Mouse (Mus musculus) lung, postnatal 0 days (tissue): ENCODE results near the gene Rnf19b. TPM values are rescaled to one million over a fixed set of nuclear protein-coding genes. Genes with fewer than 3 reads are reported as not detected.
A peak's percentile ranks its signal among the peaks of the same experiment; 100 is the strongest.

ENCODE experiments used
- ATAC-seq: fragments of 200-750 bp; cut with Nextera tagmentation; 2 replicates; pipeline ENCODE4 v1.8.0; 2017; ENCODE audit warnings: moderate library complexity
- DNase-seq: peaks from one replicate; pipeline ENCODE4 v3.0.0-alpha.2; 2016; ENCODE audit warnings: low spot score
- H3K27ac ChIP-seq: fragments of 300-500 bp; sonication (generic); 2 replicates; pipeline ENCODE4 v1.5.1; 2014; ENCODE audit warnings: antibody characterized with exemption, mild to moderate bottlenecking, low read length, mixed read lengths
- H3K27me3 ChIP-seq: fragments of 300-500 bp; sonication (generic); replicated peaks from 2 replicates; pipeline ENCODE4 v1.6.1; 2014; ENCODE audit warnings: low read length, mixed read lengths; ENCODE audit not compliant: insufficient read depth
- H3K36me3 ChIP-seq: fragments of 300-500 bp; sonication (generic); 2 replicates; pipeline ENCODE4 v1.6.1; 2014; ENCODE audit warnings: low read length, mixed read lengths; ENCODE audit not compliant: insufficient read depth
- H3K4me1 ChIP-seq: fragments of 300-500 bp; sonication (generic); 2 replicates; pipeline ENCODE4 v1.6.1; 2014; ENCODE audit warnings: antibody characterized with exemption, low read depth, low read length, mixed read lengths; ENCODE audit not compliant: insufficient read depth
- H3K4me2 ChIP-seq: fragments of 300-500 bp; sonication (generic); replicated peaks from 2 replicates; pipeline ENCODE4 v1.6.1; 2014; ENCODE audit warnings: low read depth, mild to moderate bottlenecking, low read length, moderate library complexity, mixed read lengths
- H3K4me3 ChIP-seq: fragments of 300-500 bp; sonication (generic); 2 replicates; pipeline ENCODE4 v1.5.1; 2014; ENCODE audit warnings: low read depth, low read length
- H3K9ac ChIP-seq: fragments of 300-500 bp; sonication (generic); replicated peaks from 2 replicates; pipeline ENCODE4 v1.6.1; 2014; ENCODE audit warnings: low read depth, mild to moderate bottlenecking
- H3K9me3 ChIP-seq: fragments of 300-500 bp; sonication (generic); 2 replicates; pipeline ENCODE4 v1.6.1; 2016; ENCODE audit warnings: low read length, mixed read lengths
- CTCF ChIP-seq: IDR thresholded peaks from 2 replicates; pipeline ENCODE4 v1.5.1; 2016; ENCODE audit warnings: antibody characterized with exemption, mild to moderate bottlenecking
- EP300 ChIP-seq: IDR thresholded peaks from 2 replicates; pipeline ENCODE4 v1.6.1; 2016; ENCODE audit warnings: antibody characterized with exemption, mild to moderate bottlenecking, control low read depth
- WGBS: fragments of 180-500 bp; shearing (Covaris S2); extraction: QIAGEN DNeasy Blood & Tissue Kit; methylation state at CpG from one replicate; pipeline ENCODE4 v1.1.7; 2014; 5-methylcytosine and 5-hydroxymethylcytosine counted together
- polyA plus RNA-seq: library from polyadenylated mRNA; unstranded; fragments of >200 nt; fragmentation: Nextera tagmentation; extraction: Ambion mirVana; gene quantifications from 2 replicates; pipeline ENCODE4 v1.2.1, GENCODE M21; 2015

Gene Rnf19b
- polyA plus RNA-seq, 1 experiment from 2014 or later: 10.9 TPM

GRCm38 (mm10) chr4:129125736-129126451 lies 67.8 kb downstream of the Rnf19b start:
- peak; percentile 79 for ATAC-seq
- peak; percentile 84 for DNase-seq
- Histone ChIP-seq H3K9me3 (no peaks in the 10 kb centered on the region), H3K4me1 (peaks cover 10% of the 10 kb centered on the region; the same call in 1 of the 2 replicates), H3K4me2 (no peak overlapping the region), H3K9ac (no peak overlapping the region), H3K36me3 (no peaks in the 10 kb centered on the region), H3K27ac (no peak overlapping the region), H3K27me3 (peaks cover 15% of the 10 kb centered on the region), H3K4me3 (peak overlapping the region; percentile 17; the same call in 1 of the 2 replicates)
- WGBS: 8% methylated on average over 19 of the region's 19 CpGs
- TF ChIP-seq CTCF (no peak), EP300 (0 out of 2 replicates have a peak, but pooled peaks have one; percentile 34)

GRCm38 (mm10) chr4:129128582-129129338 lies 70.7 kb downstream of the Rnf19b start:
- no peaks in the 10 kb centered on the region for H3K36me3 ChIP-seq
- 40% methylated on average over 13 of the region's 13 CpGs for WGBS
- no peaks in the 10 kb centered on the region for H3K9me3 ChIP-seq
- H3K27ac ChIP-seq: no peak overlapping the region
- ATAC-seq (no peak), DNase-seq (no peak)
- H3K27me3 ChIP-seq: no peaks in the 10 kb centered on the region
- H3K9ac ChIP-seq: no peak overlapping the region
- TF ChIP-seq CTCF (no peak), EP300 (no peak)
- no peak overlapping the region for H3K4me2 ChIP-seq
- peaks cover 8% of the 10 kb centered on the region; the same call in 1 of the 2 replicates for H3K4me1 ChIP-seq
- no peak overlapping the region for H3K4me3 ChIP-seq

- no peaks in the 10 kb centered on the region for H3K27me3 ChIP-seq
- H3K9ac ChIP-seq: no peak overlapping the region
- H3K4me2 ChIP-seq: no peak overlapping the region
- no peak overlapping the region for H3K4me3 ChIP-seq
- peaks cover 8% of the 10 kb centered on the region; the same call in 1 of the 2 replicates for H3K4me1 ChIP-seq
- ATAC-seq: no peak
- no peaks in the 10 kb centered on the region for H3K9me3 ChIP-seq
- no peaks in the 10 kb centered on the region for H3K36me3 ChIP-seq
- WGBS: 30% methylated on average over 9 of the region's 9 CpGs
- no peak overlapping the region for H3K27ac ChIP-seq
- DNase-seq: no peak
- TF ChIP-seq EP300 (no peak), CTCF (no peak)
Measured at GRCm38 (mm10) chr4:129129387-129129786, 71.3 kb downstream of the Rnf19b start.

GRCm38 (mm10) chr4:129130149-129130548 lies 72.1 kb downstream of the Rnf19b start:
- WGBS: 2% methylated on average over 8 of the region's 8 CpGs
- Histone ChIP-seq H3K4me3 (no peak overlapping the region), H3K27ac (no peak overlapping the region), H3K9me3 (no peaks in the 10 kb centered on the region), H3K9ac (no peak overlapping the region), H3K4me2 (peak overlapping the region; percentile 37; the same call in 1 of the 2 replicates), H3K36me3 (no peaks in the 10 kb centered on the region), H3K4me1 (peaks cover 8% of the 10 kb centered on the region; the same call in 1 of the 2 replicates), H3K27me3 (0 out of 2 replicates have a peak, but pooled peaks cover 4% of the 10 kb centered on the region)
- TF ChIP-seq EP300: no peak
- TF ChIP-seq CTCF: peak; percentile 79
- DNase-seq (peak; percentile 31), ATAC-seq (no peak)

GRCm38 (mm10) chr4:129130755-129131303 lies 72.8 kb downstream of the Rnf19b start:
- Histone ChIP-seq H3K4me1 (peaks cover 8% of the 10 kb centered on the region; the same call in 1 of the 2 replicates), H3K27ac (no peak overlapping the region), H3K9me3 (no peaks in the 10 kb centered on the region), H3K9ac (no peak overlapping the region), H3K36me3 (no peaks in the 10 kb centered on the region), H3K4me2 (peak overlapping the region; percentile 37), H3K27me3 (0 out of 2 replicates have a peak, but pooled peaks cover 6% of the 10 kb centered on the region), H3K4me3 (no peak overlapping the region)
- no peak for ATAC-seq
- peak; percentile 63 for DNase-seq
- TF ChIP-seq EP300: no peak
- no peak for TF ChIP-seq CTCF
- WGBS: 4% methylated on average over 17 of the region's 17 CpGs
